Mouse (Mus musculus) mouse embryonic stem cell (cell line): ENCODE data around the gene Rbm47.

ENCODE experiments used
- in situ Hi-C, 2 experiments: fragments of 300-500 bp; cut with MboI; formaldehyde crosslinking; loops; 1 replicate in 1 of 2; 3 replicates in 1 of 2; pipeline ENCODE4 v1.14.3; 2019 to 2020; ENCODE audit warnings: low sequenced_read_pairs in 2 of 2, low pct_unique_long_range_greater_than_20kb in 1 of 2, mixed read lengths in 1 of 2; ENCODE audit not compliant: unreplicated experiment in 1 of 2

Gene Rbm47

DNA sequence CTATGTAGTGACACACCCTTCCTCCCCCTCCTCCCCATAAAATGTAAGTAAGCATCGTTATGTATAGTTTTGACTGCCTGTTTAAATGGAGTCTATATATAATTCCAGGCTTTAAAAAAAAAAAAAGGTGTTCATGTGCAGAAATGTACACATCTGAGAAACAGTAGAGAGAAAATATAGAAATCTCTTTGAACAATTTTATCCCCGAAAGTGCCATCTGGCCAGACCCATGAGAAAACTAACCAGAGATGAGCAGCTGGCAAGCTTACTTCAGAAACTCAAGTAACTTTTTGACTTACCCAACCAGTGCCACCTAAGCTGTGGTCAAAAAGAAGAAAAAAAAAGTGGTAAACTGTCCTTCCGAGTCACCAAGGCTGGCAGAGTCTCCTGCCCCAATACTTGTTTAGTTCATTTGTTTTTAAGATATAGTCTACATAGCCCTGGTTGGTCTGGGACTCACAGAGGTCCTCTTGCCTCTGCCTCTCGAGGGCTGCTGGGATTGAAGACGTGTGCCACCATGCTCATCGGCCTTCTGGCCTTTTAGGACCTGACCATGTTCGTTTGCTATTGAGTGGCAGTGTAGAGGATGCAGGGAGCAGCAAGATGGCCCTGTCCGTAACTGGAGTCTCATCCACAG lies 4.3 kb downstream of the Rbm47 start:
- in situ Hi-C loops, result no loop called here

GRCm38 (mm10) chr5:66166931-66167330 lies 6.0 kb downstream of the Rbm47 start:
- in situ Hi-C loops, result no loop called here

- in situ Hi-C loops, result no loop called here
Observed at GRCm38 (mm10) chr5:66166193-66166629, 6.7 kb downstream of the Rbm47 start.

DNA sequence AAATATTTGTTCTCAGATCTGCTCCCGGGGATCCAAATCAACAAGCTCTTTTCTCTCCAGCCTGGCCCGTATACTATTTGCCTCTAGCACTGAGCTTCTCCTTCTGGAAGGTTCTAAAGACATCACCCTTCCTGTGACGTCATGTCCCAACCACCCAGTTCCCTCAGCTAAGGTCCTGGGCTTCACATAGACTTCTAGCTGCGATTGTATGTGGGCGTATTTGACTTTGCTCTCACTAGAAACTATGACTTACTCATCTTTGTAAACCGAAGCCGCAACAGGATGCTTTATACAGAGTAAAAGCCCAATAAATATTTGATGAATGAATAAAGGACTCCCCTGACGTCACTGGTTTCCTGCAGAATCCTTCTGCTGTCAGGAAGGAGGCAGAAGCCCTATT lies 7.2 kb downstream of the Rbm47 start:
- in situ Hi-C loops, result no loop called here

DNA sequence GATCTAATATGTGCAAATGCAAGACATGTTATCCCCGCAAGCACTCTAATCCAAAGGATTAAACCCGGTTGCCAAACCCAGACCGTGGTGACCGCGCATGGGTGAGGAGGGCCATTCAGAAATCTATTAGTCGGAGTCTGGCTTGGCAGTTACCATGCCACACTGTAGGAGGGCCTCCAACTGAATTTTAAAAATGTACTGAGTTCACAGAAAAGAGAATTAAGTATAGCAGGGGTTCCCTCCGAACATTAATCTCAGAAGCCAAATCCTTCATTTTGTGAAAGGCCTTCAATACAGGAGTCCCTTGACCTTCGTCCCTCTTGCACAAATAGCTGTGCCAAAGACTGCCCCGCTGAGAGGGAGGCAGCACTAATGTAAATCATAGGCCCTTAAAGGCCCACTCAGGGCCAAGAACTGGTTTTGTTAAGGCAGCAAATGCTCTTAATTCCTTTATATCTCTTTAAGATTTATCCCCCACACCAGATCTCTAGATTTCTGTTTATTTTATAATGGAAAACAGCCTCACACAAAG lies 16.4 kb downstream of the Rbm47 start:
- in situ Hi-C loops, result no loop called here

- in situ Hi-C loops, result no loop called here
Observed at GRCm38 (mm10) chr5:66154616-66155015, 18.3 kb downstream of the Rbm47 start.

- in situ Hi-C loops, result no loop called here
Observed at GRCm38 (mm10) chr5:66153486-66153885, 19.4 kb downstream of the Rbm47 start.

GRCm38 (mm10) chr5:66151301-66152188 lies 21.4 kb downstream of the Rbm47 start:
- in situ Hi-C loops, result no loop called here

DNA sequence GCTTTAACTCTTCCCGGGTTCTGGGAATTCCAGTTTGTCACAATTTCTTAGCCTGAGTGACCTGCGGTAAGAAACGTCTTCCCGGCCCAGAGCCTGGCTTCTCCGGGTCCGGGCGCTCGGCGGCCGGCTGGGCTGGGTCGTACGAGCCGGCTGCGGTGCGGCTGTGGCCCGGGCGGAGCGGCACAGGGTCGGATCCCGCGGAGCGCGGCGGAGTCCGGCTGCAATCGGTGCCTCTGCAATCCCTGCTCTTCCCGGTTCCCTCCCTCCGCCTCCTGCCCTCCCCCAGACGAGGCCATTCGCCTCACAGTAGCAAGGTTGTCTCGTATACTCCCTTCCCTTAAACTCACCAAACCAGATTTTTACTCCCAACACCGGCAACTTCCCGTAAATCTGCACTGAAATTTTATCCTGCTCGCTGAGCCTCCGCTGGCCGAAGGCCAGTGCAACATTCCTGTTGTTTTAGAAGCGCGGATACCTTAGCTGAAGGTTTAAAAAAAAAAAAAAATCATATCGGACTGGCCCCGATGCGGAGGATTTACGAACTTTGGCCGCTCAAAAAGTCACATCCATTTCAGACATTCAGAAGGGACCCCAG lies 22.1 kb downstream of the Rbm47 start:
- in situ Hi-C loops, result no loop called here

- in situ Hi-C loops, result no loop called here
Observed at GRCm38 (mm10) chr5:66150106-66150705, 22.7 kb downstream of the Rbm47 start.

DNA sequence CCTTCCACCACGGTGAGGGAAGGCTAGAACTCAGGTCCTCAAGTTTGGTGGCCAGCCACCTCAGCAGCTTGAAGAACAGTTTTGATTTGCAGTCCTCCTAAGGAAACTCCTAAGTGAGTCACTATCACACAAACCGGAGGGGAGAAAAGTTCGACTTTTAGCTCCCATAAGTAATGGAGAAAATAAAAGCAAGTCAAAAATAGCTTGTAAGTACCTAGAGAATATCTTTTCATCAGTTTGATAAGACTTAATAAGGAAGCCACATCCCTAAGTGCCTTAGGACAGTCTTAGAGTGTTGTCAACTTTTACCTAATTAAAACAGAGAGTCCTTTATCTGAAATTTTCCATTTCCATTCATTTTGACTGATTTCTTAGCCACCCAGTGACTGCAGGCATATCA lies 23.3 kb downstream of the Rbm47 start:
- in situ Hi-C loops, result no loop called here

DNA sequence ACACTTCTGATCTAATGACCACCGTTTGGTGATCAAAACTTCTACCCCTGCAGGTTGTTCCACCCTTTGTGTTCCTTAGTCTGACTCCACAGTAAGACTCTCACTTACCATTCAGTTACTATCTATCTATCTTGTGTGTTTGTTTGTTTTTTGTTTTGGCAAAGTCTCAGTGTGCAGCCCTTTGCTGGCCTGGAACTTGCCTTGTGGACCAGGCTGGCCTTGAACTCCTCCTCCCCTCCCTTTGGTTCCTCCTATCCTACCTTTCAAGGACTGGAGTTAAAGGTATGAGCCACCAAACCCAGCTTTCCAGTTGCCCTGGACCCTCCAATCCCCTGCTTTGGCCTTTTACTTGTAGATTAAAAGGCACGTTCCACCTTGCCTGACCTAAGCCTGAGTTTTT lies 23.8 kb downstream of the Rbm47 start:
- in situ Hi-C loops, result no loop called here

GRCm38 (mm10) chr5:66147313-66147712 lies 25.6 kb downstream of the Rbm47 start:
- in situ Hi-C loops, result no loop called here

DNA sequence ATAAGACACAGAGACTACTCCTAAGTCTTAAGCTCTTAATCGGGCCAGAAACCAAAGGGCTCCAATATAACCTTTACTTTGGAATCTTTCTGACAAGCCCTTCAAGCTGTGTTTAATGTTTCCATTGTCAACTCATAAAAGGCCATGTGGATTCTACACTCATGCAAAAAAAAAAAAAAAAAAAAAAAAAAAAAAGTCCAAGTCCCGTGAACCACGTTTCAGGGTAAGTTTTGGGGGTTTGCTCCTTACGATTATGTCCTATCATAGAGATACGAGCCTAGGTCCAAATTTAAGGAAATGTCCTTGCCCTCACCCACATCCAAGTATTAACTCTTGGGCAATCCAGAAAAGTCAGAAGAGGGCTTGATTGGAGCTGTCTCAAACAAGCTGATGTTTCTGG lies 27.3 kb downstream of the Rbm47 start:
- in situ Hi-C loops, result no loop called here

DNA sequence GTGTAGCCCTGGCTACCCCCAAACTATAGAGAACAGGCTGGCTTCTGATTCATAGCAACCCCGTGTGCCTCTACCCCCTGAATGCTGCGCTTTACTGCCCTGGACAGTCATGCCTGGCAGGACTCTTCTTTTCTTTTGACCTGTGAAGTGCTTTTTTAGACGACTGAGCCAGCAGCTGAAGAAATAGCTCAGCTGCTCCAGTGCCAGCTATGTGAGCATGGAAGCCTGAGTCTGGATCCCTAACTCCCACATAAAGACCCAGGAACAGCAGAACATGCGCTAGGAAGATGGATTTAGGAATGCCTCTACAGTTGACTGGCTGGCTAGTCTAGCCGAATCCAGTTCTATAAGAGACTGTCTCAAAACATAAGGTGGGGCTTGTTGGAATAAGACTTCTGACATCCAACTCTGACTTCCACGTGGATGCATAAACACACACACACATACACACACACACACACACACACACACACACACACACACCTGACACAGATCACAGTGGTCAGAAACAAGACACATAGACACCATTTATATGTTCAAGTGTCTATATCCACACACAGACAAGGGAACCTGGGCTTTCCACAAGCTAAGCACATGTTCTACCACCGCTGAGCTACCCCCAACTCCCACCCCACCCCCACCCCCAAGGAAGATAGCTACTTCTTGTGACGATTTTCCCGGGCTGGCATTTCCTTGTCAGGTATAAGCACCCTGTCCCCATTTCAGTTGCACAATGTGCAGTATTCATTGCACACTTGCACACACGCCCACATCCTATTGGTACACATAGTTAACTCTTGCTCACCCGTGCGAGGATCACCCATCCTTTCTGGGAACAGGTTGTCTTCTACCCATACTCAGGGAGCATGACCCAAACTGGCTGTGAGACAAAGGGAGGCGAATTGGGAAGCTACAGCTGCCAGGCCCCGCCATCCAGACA lies 29.6 kb downstream of the Rbm47 start:
- in situ Hi-C loops, result no loop called here

- in situ Hi-C loops, result no loop called here
Observed at GRCm38 (mm10) chr5:66141474-66141873, 31.4 kb downstream of the Rbm47 start.

DNA sequence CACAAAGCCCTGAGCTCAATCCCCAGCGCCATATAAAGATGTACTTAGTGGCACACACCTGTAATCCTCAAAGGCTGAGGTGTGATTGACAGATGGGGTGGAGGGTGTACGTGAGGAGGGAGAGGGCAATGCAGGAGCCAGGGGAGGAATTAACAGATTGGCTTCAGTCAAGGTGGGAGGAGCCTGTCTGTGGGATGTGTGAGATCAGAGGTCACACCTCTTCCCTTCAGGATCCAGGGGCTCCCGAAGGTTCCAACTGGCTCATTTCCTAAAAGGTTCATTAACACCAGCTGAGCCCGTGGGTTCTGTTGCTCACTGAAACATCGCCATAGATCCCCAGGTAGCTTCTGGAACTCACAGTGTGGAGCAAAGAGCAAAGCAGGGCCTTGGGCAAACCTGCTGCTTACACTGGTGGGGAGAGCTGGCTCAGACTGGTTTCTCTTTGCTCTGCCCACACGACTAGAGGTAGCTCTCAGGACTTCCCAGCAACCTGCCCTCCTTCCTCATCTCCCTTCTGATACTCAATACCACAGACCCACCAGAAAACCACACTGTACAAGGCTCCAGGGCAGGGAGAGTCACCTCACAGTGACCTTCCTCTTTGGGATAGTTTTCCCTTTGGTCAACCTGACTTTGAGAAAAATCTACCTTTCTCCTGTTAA lies 33.2 kb downstream of the Rbm47 start:
- in situ Hi-C loops, result no loop called here
